Mouse (Mus musculus) left cerebral cortex, postnatal 14 days (tissue): ENCODE measurements around the gene Crisp2. TPM values are rescaled to one million over a fixed set of nuclear protein-coding genes. Genes with fewer than 3 reads are reported as not detected.
"Not testable (repeated sequence)": the region's sequence is repeated elsewhere in the genome, so short reads cannot be mapped to it uniquely, and the experiment has no call there.

Experiments used
- DNase-seq, 2 experiments: peaks; one replicate each; pipeline ENCODE4 v3.0.0; 2021 to 2022; ENCODE audit warnings: low spot score in 2 of 2, mixed read lengths in 1 of 2
- intact Hi-C: fragments of 180-260 bp; cut with DNase I; formaldehyde crosslinking; loops from one replicate; pipeline ENCODE4 v1.15.1; 2025
- total RNA-seq, 2 experiments: library from RNA; stranded (reverse); gene quantifications; 2 replicates each; pipeline ENCODE4 v1.2.3; 2021

Gene Crisp2
- total RNA-seq, 2 experiments from 2014 or later: not detected

GRCm38 (mm10) chr17:40726820-40727219 is 80.0 kb downstream of the Crisp2 start, which contains the start of gene Esp1:
Gene Esp1 (plus strand): TSS chr17:40727120.
- intact Hi-C loops: no loop called here

GRCm38 (mm10) chr17:40717055-40717454 is 89.7 kb downstream of the Crisp2 start:
- DNase-seq, intact Hi-C loops: not testable (repeated sequence)

More at GRCm38 (mm10) chr17:40726820-40727219, 80.0 kb downstream of the Crisp2 start, which contains the start of gene Esp1:
- DNase-seq: no peak

GRCm38 (mm10) chr17:40716273-40716672 is 90.5 kb downstream of the Crisp2 start:
- intact Hi-C loops: no loop called here
- no peak for DNase-seq

Other genes with a start within 250 kb of the Crisp2 start
- not detected for gene Esp6, start 245.5 kb downstream of the Crisp2 start, total RNA-seq
- not detected for gene Esp4, start 208.4 kb downstream of the Crisp2 start, total RNA-seq
- not detected for gene Esp3, start 174.9 kb downstream of the Crisp2 start, total RNA-seq
- not detected for gene Esp1, start 79.9 kb downstream of the Crisp2 start, total RNA-seq
- gene Rhag, start 4.1 kb upstream of the Crisp2 start, total RNA-seq: not detected
- gene 9130008F23Rik, start 73.6 kb upstream of the Crisp2 start, total RNA-seq: under 1 TPM; 0.26 to 0.34 TPM
- not detected for gene Glyatl3, start 107.3 kb upstream of the Crisp2 start, total RNA-seq
- 10 to 100 TPM; 40.5 to 41.1 TPM for gene Mut, start 127.7 kb upstream of the Crisp2 start, total RNA-seq
- 1 to 10 TPM; 4.9 to 6.0 TPM for gene Cenpq, start 128.0 kb upstream of the Crisp2 start, total RNA-seq